Mouse (Mus musculus): Measurements from ENCODE around the gene Ccdc144b. TPM values are rescaled to one million over a fixed set of nuclear protein-coding genes. Genes with fewer than 3 reads are reported as not detected.

Ccdc144b gene
- not detected in 2 replicates for polyA plus RNA-seq (2014; fragmentation: Nextera tagmentation; extraction: Ambion mirVana)

DNA sequence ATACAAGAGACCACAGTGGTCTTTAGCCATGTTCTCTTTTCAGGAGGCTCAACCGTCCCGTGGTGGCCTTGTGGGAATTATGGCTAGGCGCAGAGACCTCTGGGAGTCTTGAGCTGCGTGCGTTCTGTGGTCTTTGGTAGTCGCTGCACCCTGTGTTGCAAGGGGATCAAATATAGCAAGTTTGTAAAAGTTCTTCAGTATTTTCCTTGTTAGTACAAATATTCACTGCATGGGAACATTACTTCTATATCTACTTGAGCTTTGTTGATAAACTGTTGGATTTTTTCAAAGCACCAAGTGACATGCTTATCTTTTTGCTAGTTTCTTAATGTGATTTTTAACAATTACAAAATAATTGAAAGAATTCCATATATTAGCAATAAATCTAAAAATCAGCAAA is at the start of gene Ccdc144b:
Gene Ccdc144b, minus strand, starts transcription at position 101 of the 400 bp plus-strand sequence.
- no peak for DNase-seq (ENCODE audit: low spot score)
- no peak within 1 kb of the TSS for H3K4me3 ChIP-seq (ENCODE audit: low read depth, low read length)
- ATAC-seq (ENCODE audit: insufficient read depth, low FRiP score, low TSS enrichment), result no peak
- no peaks in the 10 kb centered on the region for H3K4me1 ChIP-seq (ENCODE audit: control insufficient read depth, insufficient read depth, low read length)
- no peaks in the 10 kb centered on the region for H3K27me3 ChIP-seq (ENCODE audit: control insufficient read depth, insufficient read depth, low read length)
- no peak within 1 kb of the TSS for H3K9ac ChIP-seq (ENCODE audit: low read length)
- H3K9me3 ChIP-seq (ENCODE audit: control insufficient read depth, low read length), result no peaks in the 10 kb centered on the region
- H3K36me3 ChIP-seq (ENCODE audit: control insufficient read depth, insufficient read depth, low read length), result no peaks in the 10 kb centered on the region
- 92% methylated on average over 6 of the region's 6 CpGs for WGBS
- H3K27ac ChIP-seq (ENCODE audit: low read depth, low read length), result no peak within 1 kb of the TSS
- H3K4me2 ChIP-seq (ENCODE audit: low read depth), result no peak within 1 kb of the TSS

DNA sequence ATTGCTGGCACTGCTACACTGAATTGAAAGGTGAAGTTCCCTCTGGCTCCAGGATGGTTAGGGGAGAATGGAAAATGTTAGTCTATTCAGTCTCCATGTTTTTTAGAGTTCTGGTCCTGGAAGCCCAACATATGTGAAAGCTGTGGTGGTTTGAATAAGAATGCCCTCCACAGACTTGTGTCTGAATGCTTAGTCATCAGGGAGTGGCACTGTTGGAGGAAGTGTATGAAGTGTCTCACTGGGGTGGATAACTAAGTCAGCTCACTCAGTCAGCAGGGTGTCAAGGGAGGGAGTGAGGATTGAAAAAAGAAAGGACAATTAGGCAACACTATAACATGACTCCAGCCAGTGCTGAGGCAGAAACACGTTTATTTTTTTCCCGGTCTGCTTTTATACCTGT is 42.0 kb upstream of the Ccdc144b start:
- no peak overlapping the region for H3K27ac ChIP-seq (ENCODE audit: low read depth, low read length)
- H3K4me2 ChIP-seq (ENCODE audit: low read depth), result no peak overlapping the region
- H3K9ac ChIP-seq (ENCODE audit: low read length), result no peak overlapping the region
- no peaks in the 10 kb centered on the region for H3K36me3 ChIP-seq (ENCODE audit: control insufficient read depth, insufficient read depth, low read length)
- H3K4me3 ChIP-seq (ENCODE audit: low read depth, low read length), result no peak overlapping the region
- WGBS, result 82% methylated on average over 2 of the region's 2 CpGs
- no peaks in the 10 kb centered on the region for H3K9me3 ChIP-seq (ENCODE audit: control insufficient read depth, low read length)
- no peak for DNase-seq (ENCODE audit: low spot score)
- H3K27me3 ChIP-seq (ENCODE audit: control insufficient read depth, insufficient read depth, low read length), result no peaks in the 10 kb centered on the region
- no peak for ATAC-seq (ENCODE audit: insufficient read depth, low FRiP score, low TSS enrichment)
- H3K4me1 ChIP-seq (ENCODE audit: control insufficient read depth, insufficient read depth, low read length), result no peaks in the 10 kb centered on the region

DNA sequence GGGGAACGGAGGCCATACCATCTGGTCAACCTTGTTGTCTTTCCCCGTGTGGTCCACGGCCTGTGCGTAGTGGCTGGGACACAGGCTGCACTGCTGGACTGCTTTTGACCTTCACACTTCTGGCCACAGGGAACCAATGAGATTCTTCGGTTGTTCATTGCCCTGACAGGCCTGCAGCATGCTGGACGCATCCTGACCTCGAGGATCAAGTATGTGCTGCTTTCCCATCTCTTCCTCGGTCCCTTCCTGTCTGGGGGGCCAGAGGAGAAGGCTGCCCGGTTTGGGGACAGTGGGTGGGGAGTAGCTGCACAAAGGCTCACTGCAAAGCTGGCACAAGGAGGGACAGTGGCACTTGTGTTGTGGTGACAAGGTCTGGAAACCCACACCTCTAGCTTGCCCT is 34.2 kb upstream of the Ccdc144b start:
- H3K9ac ChIP-seq (ENCODE audit: low read length), result no peak overlapping the region
- 92% methylated on average over 9 of the region's 9 CpGs for WGBS

DNA sequence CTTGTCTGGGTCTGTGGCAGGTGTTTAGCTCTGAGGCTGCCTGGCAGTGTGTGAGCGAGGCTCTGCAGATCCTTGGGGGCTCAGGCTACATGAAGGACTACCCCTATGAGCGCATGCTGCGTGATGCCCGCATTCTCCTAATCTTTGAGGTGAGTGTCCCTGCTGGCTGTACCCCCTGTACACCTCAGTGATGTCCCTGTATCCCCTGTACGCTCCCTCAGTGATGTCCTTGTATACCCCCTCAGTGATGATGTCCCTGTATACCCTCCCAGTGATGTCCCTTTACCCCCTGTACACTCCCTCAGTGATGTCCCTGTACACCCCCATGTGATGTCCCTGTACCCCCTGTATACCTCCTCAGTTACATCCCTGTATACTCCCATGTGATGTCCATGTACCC is 32.0 kb upstream of the Ccdc144b start:
- DNase-seq (ENCODE audit: low spot score) (no peak), ATAC-seq (ENCODE audit: insufficient read depth, low FRiP score, low TSS enrichment) (no peak)
- H3K9ac ChIP-seq (ENCODE audit: low read length), result no peak overlapping the region
- 95% methylated on average over 5 of the region's 5 CpGs for WGBS
- no peak overlapping the region for H3K27ac ChIP-seq (ENCODE audit: low read depth, low read length)
- no peak overlapping the region for H3K4me2 ChIP-seq (ENCODE audit: low read depth)
- no peak overlapping the region for H3K4me3 ChIP-seq (ENCODE audit: low read depth, low read length)
- no peaks in the 10 kb centered on the region for H3K4me1 ChIP-seq (ENCODE audit: control insufficient read depth, insufficient read depth, low read length)
- peaks cover 7% of the 10 kb centered on the region for H3K36me3 ChIP-seq (ENCODE audit: control insufficient read depth, insufficient read depth, low read length)
- no peaks in the 10 kb centered on the region for H3K27me3 ChIP-seq (ENCODE audit: control insufficient read depth, insufficient read depth, low read length)
- no peaks in the 10 kb centered on the region for H3K9me3 ChIP-seq (ENCODE audit: control insufficient read depth, low read length)

More for the DNA sequence above, 34.2 kb upstream of the Ccdc144b start:
- Histone ChIP-seq H3K27ac (ENCODE audit: low read depth, low read length) (no peak overlapping the region), H3K4me1 (ENCODE audit: control insufficient read depth, insufficient read depth, low read length) (no peaks in the 10 kb centered on the region), H3K4me2 (ENCODE audit: low read depth) (no peak overlapping the region), H3K27me3 (ENCODE audit: control insufficient read depth, insufficient read depth, low read length) (no peaks in the 10 kb centered on the region), H3K9me3 (ENCODE audit: control insufficient read depth, low read length) (no peaks in the 10 kb centered on the region), H3K4me3 (ENCODE audit: low read depth, low read length) (no peak overlapping the region), H3K36me3 (ENCODE audit: control insufficient read depth, insufficient read depth, low read length) (peaks cover 7% of the 10 kb centered on the region)
- DNase-seq (ENCODE audit: low spot score) (no peak), ATAC-seq (ENCODE audit: insufficient read depth, low FRiP score, low TSS enrichment) (no peak)

DNA sequence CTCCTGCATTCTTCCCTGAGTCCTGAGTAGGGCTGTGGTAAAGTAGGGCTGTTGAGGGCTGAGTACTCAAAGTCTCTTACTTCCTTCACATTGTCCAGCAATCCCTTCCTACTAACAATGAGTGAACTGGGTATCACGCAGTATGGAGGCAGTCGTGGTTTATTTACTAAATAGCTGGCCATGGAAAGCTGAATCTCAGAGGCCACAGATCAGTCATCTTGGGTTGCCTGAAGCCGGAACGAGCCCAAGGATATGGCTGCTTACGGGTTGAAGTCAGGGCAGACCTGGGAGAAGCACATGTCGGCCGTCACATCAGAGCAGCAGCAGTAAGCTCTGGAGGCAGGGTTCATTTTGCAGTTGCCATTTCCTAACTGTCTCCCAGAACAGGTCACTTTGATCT is 30.0 kb upstream of the Ccdc144b start:
- Histone ChIP-seq H3K9ac (ENCODE audit: low read length) (no peak overlapping the region), H3K4me3 (ENCODE audit: low read depth, low read length) (no peak overlapping the region), H3K4me2 (ENCODE audit: low read depth) (no peak overlapping the region), H3K4me1 (ENCODE audit: control insufficient read depth, insufficient read depth, low read length) (no peaks in the 10 kb centered on the region), H3K27ac (ENCODE audit: low read depth, low read length) (no peak overlapping the region), H3K27me3 (ENCODE audit: control insufficient read depth, insufficient read depth, low read length) (no peaks in the 10 kb centered on the region), H3K36me3 (ENCODE audit: control insufficient read depth, insufficient read depth, low read length) (peaks cover 2% of the 10 kb centered on the region), H3K9me3 (ENCODE audit: control insufficient read depth, low read length) (no peaks in the 10 kb centered on the region)
- 92% methylated on average over 7 of the region's 7 CpGs for WGBS
- ATAC-seq (ENCODE audit: insufficient read depth, low FRiP score, low TSS enrichment) (no peak), DNase-seq (ENCODE audit: low spot score) (no peak)

DNA sequence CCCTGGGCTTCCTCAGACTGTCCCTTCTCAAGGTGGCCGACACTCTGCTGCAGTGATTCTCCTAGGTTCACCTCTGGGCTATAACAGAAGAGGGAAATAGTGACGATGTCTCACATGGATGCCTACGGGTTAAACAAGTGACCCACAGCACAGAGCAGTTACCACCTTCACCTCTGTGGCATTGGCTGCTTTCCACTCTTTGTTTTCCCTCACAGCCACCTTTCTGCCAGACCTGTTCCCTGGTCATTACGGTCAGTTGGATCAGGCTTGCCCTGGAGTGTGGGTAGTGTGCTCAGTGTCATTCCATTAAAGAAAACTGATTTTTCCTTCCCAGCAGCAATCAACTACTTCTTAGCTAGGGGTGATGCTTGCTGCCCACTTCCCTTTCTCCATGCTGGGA is 29.5 kb upstream of the Ccdc144b start:
- Histone ChIP-seq H3K9ac (ENCODE audit: low read length) (no peak overlapping the region), H3K27me3 (ENCODE audit: control insufficient read depth, insufficient read depth, low read length) (no peaks in the 10 kb centered on the region), H3K9me3 (ENCODE audit: control insufficient read depth, low read length) (no peaks in the 10 kb centered on the region), H3K4me1 (ENCODE audit: control insufficient read depth, insufficient read depth, low read length) (no peaks in the 10 kb centered on the region), H3K36me3 (ENCODE audit: control insufficient read depth, insufficient read depth, low read length) (peaks cover 2% of the 10 kb centered on the region), H3K4me3 (ENCODE audit: low read depth, low read length) (no peak overlapping the region), H3K27ac (ENCODE audit: low read depth, low read length) (no peak overlapping the region), H3K4me2 (ENCODE audit: low read depth) (no peak overlapping the region)
- ATAC-seq (ENCODE audit: insufficient read depth, low FRiP score, low TSS enrichment) (no peak), DNase-seq (ENCODE audit: low spot score) (no peak)
- 98% methylated on average over 4 of the region's 4 CpGs for WGBS

DNA sequence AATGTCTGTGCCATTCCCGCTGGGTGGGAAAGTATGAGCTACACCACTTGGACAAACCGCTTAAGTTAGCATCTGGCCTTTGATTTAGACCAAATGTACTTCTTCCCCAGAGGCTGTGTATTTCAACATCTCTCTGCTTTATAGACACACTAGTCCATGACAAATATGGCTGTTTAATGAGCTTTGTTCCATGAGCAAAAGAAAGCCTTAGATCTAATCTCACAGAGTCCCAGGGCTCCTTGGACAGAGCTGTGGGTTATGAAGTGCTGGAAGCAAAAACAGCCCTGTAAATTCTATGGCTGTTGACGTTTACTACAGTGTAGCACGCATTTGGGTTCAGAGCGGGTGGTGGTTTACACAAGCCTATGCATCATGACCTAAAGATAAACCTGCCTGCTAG is 27.4 kb upstream of the Ccdc144b start:
- Histone ChIP-seq H3K4me2 (ENCODE audit: low read depth) (no peak overlapping the region), H3K27me3 (ENCODE audit: control insufficient read depth, insufficient read depth, low read length) (no peaks in the 10 kb centered on the region), H3K27ac (ENCODE audit: low read depth, low read length) (no peak overlapping the region), H3K4me3 (ENCODE audit: low read depth, low read length) (no peak overlapping the region), H3K9me3 (ENCODE audit: control insufficient read depth, low read length) (no peaks in the 10 kb centered on the region), H3K4me1 (ENCODE audit: control insufficient read depth, insufficient read depth, low read length) (no peaks in the 10 kb centered on the region), H3K9ac (ENCODE audit: low read length) (no peak overlapping the region), H3K36me3 (ENCODE audit: control insufficient read depth, insufficient read depth, low read length) (peaks cover 4% of the 10 kb centered on the region; the same call in 1 of the 2 replicates)
- DNase-seq (ENCODE audit: low spot score) (no peak), ATAC-seq (ENCODE audit: insufficient read depth, low FRiP score, low TSS enrichment) (no peak)
- 92% methylated on average over 5 of the region's 5 CpGs for WGBS

DNA sequence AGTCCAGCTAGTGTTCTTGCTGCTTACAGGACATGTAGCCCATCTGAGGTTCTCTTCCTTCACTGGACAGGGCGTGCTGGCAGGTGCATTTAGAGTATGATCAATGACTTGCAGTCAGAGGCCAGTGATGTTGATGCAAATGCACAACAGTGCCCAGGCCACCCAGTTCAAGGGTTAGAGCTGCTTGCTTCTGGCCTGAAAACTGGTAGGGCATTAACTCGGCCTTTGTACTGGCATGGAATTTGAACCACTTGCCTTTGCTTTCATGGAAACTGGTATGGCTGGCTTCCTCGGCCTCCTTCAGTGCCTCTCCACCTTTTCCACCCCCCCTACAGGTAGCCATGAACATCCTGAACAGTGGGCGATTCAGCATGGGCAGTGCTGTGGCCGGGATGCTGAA is 26.5 kb upstream of the Ccdc144b start:
- WGBS, result 93% methylated on average over 5 of the region's 5 CpGs
- Histone ChIP-seq H3K9me3 (ENCODE audit: control insufficient read depth, low read length) (no peaks in the 10 kb centered on the region), H3K4me2 (ENCODE audit: low read depth) (no peak overlapping the region), H3K4me1 (ENCODE audit: control insufficient read depth, insufficient read depth, low read length) (no peaks in the 10 kb centered on the region), H3K27me3 (ENCODE audit: control insufficient read depth, insufficient read depth, low read length) (no peaks in the 10 kb centered on the region), H3K9ac (ENCODE audit: low read length) (no peak overlapping the region), H3K36me3 (ENCODE audit: control insufficient read depth, insufficient read depth, low read length) (peaks cover 4% of the 10 kb centered on the region; the same call in 1 of the 2 replicates), H3K4me3 (ENCODE audit: low read depth, low read length) (no peak overlapping the region), H3K27ac (ENCODE audit: low read depth, low read length) (no peak overlapping the region)
- no peak for ATAC-seq (ENCODE audit: insufficient read depth, low FRiP score, low TSS enrichment)
- no peak for DNase-seq (ENCODE audit: low spot score)

DNA sequence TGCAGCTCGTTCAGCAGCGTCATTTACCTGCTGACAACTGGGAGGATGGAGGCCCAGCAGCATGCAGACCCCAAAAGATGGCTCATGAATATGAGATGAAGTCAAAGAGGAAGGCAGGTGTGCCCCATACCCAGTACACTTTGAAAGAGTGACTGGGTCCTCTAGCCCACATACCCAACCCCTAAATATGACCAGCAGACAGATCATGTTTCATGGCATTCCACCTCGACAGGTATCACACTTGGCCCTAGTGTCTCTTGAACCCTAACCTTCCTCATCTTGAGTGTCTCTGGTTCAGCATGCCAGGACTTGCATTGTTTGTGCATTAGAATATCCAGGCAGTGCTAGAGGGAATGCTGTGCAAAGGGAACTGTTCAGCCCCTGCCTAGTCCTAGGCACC is 24.0 kb upstream of the Ccdc144b start:
- Histone ChIP-seq H3K36me3 (ENCODE audit: control insufficient read depth, insufficient read depth, low read length) (0 out of 2 replicates have a peak, but pooled peaks cover 4% of the 10 kb centered on the region), H3K9ac (ENCODE audit: low read length) (no peak overlapping the region), H3K4me3 (ENCODE audit: low read depth, low read length) (no peak overlapping the region), H3K4me2 (ENCODE audit: low read depth) (no peak overlapping the region), H3K4me1 (ENCODE audit: control insufficient read depth, insufficient read depth, low read length) (no peaks in the 10 kb centered on the region), H3K27ac (ENCODE audit: low read depth, low read length) (no peak overlapping the region), H3K9me3 (ENCODE audit: control insufficient read depth, low read length) (no peaks in the 10 kb centered on the region), H3K27me3 (ENCODE audit: control insufficient read depth, insufficient read depth, low read length) (no peaks in the 10 kb centered on the region)
- 90% methylated on average over 3 of the region's 3 CpGs for WGBS
- no peak for DNase-seq (ENCODE audit: low spot score)
- no peak for ATAC-seq (ENCODE audit: insufficient read depth, low FRiP score, low TSS enrichment)

All from neural tube, embryonic 11.5 days (tissue).